Mouse (Mus musculus) natural killer cell, adult 2 months (primary cell): ENCODE results near the gene Amn1.
"Not testable (repeated sequence)": the region's sequence is repeated elsewhere in the genome, so short reads cannot be mapped to it uniquely, and the experiment has no call there.

Experiments
- DNase-seq, 2 experiments: peaks; one replicate each; pipeline ENCODE4 v3.0.0; 2022; ENCODE audit warnings: low spot score in 2 of 2

The Amn1 gene

DNA sequence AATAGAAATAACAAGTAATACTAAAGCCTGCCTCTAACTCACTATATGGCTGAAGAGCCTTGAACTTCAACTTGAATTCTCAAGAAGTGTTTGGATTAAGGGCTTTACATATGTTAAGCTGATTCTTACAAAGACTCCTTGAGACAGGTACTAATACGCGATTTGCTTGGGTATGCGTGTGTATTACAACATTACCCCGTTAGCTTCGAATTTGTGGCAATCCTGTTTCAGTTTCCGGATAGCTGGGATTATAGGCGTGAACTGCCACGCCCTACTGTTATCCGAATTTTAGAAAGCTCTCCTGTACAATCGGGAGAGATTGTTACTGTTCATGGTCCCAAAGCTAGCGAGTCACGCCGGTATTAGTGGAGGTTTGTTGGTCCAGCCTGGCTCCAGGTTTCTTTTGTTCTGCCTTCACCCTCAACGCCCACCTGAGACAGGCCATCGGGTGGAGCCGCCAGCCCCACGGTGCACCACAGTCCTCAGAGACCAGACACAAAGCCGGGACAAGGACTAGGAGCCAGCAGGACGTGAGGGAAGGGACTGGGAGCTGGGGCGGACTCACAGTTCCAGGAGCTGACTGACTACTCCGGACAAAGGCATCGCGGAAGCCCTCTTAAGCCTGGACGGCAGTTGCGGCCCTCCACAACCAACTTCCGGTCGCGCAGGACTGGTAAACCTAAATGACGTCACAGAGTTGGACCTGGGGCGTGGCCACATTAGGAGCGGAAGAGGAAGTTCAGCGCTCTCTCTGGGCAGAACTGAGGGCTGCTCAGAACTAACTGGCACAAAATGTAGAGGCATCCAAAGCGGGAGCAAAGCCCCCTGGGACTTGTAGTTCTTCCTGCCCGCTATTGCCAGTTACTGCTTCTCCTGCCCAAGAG lies at the start of gene Amn1:
Gene Amn1, minus strand, starts transcription at position 672 of the 884 bp plus-strand sequence.
- DNase-seq, result peak; percentile 97 to 98

DNA sequence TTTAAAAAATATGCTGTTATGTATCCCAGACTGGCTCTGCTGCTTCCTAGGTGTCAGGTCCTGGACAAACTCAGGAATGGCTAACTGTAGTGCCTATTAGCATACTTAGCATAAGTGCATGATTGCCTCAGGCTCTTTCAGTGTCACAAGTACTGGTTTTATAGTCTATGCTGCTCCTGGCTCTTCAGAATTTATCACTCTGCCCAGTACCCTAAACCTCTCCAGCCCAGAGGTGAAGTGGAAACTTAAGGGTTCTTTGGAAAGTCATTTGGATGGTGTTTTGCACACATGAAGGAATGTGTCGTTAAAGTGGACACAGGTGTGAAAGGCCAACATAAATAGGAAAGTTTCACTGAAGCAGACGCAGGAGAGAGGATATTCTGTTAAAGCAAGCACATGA lies 48.3 kb upstream of the Amn1 start:
- DNase-seq, result no peak

DNA sequence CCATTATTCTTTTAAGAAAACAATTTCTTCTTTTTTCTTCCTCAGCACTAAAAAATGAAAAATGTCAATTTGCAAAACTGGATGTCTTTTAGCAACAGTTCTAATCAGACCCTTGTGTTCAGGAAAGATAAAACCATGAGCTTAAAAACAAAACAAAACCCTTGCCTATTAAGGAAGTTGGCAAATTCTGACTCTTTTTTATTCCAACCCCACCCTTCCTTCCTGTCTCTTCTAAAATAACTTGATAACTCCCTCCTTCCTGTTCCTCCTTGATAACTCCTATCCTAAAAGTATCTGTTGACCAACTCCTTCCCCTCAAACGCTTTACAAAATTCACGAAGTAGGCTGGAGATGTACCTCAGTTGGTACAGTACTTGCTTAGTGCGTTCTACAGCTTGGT lies 45.4 kb upstream of the Amn1 start:
- DNase-seq, result no peak

GRCm38 (mm10) chr6:149224751-149225150 lies 36.2 kb upstream of the Amn1 start:
- no peak for DNase-seq

DNA sequence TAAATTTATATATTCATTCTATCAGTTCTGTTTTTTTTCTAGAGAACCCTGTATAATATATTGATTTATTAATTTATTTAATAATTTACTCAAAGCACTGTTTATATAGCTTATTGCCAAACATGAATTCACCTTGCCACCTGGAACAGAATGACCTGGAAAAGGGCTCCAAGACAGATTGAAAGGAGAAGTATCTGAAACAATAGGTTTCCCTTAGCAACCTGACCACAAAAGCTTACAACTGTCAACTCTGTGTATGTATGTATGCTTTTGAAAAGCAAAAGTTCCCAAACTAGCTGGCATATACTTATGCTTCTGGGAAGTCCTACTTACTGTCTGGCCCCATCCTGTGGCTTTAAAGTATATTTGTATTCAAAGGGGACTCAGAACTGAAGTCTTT lies 32.8 kb upstream of the Amn1 start:
- no peak for DNase-seq

GRCm38 (mm10) chr6:149198572-149198971 lies 10.1 kb upstream of the Amn1 start:
- no peak for DNase-seq

GRCm38 (mm10) chr6:149197116-149197515 lies 8.6 kb upstream of the Amn1 start:
- no peak for DNase-seq

- peak; percentile 67 to 78 for DNase-seq
Observed at GRCm38 (mm10) chr6:149193276-149193905, 4.9 kb upstream of the Amn1 start.

GRCm38 (mm10) chr6:149191951-149192350 lies 3.4 kb upstream of the Amn1 start:
- not testable (repeated sequence) for DNase-seq

DNA sequence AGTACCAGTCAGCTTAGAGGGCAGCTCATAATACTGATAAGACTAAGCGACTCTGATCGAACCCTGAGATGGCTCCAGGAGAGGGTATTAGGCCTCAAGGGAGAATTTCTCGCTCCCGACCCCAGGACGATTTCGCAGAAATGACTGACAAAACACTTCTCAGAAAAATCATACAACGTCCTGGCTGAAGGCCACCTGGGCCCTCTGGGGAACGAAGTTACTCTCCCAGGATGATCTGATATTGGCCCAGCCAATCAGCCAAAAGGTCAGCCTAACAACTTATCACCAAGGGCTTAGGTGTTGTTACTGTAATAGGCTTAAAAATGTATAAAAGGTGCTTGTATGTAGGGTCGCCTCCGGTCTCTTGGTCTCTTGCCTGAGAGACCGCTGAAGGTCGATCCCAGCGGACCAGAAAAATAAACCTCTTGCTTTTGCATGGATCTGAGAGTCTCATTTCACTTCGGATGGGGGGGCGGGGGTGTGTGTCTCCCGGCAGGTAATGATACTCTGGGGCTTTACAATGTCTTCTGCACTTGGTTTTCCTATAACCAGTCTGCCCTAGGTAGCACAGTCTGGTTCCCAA lies 919 bp upstream of the Amn1 start:
- no peak for DNase-seq

DNA sequence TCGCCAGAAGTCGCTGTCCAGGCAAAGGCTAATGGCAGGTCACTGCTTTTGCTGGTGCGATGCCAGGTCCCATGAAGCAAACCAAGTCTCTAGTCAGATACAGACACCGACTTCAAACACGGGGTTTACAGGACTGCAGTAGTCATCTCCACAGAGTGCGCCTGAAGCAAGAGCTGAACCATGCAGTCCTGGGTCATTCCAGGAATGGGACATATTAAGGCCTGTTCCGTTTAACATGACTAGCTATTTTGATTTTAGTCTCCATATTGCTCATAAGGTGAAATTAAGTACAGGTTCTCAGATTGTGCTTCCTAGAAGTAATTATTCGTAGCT lies 379 bp upstream of the Amn1 start:
- no peak for DNase-seq

- DNase-seq, result no peak
Observed at GRCm38 (mm10) chr6:149187371-149187770, 1.1 kb downstream of the Amn1 start.

DNA sequence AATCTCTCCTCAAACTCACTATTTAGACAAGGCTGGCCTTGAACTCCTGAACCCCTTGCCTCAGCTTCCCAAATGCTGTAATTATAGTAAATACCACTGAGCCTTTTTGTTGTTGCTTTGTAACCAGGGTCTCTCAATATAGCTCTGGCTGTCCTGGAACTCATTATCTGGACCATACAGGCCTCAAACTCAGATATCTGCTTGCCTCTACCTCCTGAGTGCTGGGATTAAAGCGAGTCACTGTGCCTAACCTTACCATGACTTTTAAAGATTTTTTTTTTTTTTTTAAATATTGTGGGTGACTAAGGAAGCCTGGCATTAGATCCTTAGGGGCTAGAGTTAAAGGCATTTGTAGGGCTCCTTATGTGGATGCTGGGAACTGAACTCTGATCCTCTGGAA lies 4.5 kb downstream of the Amn1 start:
- DNase-seq, result no peak

GRCm38 (mm10) chr6:149179064-149179463 lies 9.4 kb downstream of the Amn1 start:
- DNase-seq, result no peak

DNA sequence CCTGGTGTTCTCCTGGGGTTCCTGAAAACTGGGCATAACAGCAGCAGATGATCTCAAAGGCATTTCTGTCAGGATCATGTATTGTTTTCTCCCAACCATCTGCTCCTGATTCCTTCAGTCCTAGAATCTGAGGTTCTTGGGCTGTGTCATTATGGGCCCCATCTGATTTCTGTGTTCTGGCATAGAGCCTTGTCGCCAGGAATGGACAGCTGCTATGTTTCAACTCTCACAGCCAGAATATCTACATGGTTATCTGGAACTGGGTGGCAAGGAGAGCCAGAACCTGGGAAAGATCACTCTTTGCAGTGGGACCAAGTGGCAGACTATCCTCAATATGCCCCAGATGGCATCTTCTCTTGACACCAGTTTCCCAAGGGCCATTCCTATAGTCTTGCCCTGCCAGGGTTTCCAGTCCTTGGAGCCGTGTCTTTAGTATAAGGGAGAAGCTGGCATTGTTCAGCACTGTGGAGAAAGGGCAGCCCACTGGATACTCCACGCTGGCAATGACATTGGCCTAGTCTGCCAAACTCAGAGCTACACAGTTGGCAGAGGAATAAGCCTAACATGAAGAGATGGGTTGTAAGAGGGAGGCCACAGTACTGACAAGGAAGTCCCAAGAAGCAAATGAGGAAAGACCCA lies 13.5 kb downstream of the Amn1 start:
- DNase-seq, result no peak

- DNase-seq, result no peak
Observed at GRCm38 (mm10) chr6:149173831-149174625, 14.5 kb downstream of the Amn1 start.

DNA sequence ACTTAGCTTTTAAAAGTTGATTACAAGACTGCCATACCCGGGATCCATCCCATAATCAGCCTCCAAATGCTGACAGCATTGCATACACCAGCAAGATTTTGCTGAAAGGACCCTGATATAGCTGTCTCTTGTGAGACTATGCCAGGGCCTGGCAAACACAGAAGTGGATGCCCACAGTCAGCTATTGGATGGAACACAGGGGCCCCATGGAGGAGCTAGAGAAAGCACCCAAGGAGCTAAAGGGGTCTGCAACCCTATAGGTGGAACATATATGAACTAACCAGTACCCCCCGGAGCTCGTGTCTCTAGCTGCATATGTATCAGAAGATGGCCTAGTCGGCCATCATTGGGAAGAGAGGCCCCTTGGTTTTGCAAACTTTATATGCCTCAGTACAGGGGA lies 18.5 kb downstream of the Amn1 start:
- not testable (repeated sequence) for DNase-seq

- DNase-seq, result no peak
Observed at GRCm38 (mm10) chr6:149168436-149168835, 20.1 kb downstream of the Amn1 start.

GRCm38 (mm10) chr6:149167672-149168071 lies 20.8 kb downstream of the Amn1 start:
- no peak for DNase-seq

DNA sequence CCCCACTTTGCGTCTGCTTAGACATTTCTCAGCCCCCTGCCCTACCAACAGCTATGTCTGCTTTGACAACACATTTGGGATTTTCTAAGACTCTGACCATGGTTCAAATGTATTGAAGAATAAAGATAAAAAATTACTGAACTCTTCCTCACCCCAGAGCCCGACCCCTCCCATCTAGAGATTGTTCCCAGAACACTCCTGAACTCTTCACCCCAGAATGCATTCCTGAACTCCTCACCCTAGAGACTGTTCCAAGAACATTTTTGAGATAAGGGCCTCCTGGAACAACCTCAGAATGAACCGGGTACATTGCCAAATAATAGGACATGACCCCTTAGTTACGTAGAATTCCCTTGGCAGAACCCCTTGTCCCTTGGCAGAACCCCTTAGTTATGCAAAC lies 21.5 kb downstream of the Amn1 start:
- not testable (repeated sequence) for DNase-seq

GRCm38 (mm10) chr6:149155031-149155841 lies 33.3 kb downstream of the Amn1 start:
- DNase-seq, result no peak
